Mouse (Mus musculus) testis, postnatal 14 days (tissue): ENCODE results near the gene Hormad2.

Source experiments
- DNase-seq: peaks from one replicate; pipeline ENCODE4 v3.0.0; 2021; ENCODE audit warnings: low spot score

The Hormad2 gene

DNA sequence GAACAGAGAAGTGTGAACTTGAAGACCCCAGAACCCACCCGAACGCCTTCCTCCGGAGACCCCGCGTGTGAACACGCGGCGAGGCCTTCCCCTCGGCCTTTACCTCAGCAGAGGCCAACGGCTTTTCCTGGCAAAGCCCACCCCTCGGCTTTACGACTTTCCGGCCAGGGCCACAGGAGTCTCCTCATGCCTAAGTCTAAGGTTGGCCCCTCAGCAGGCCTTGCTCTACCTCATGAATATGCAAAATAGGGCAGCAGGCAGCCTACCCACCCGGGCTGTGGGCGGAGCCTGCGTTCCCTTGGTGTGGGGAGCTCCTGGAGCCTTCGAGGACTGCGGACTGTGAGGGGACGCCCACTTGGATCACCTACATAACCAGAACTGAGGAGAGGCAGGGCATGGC, at the start of gene Hormad2:
Gene Hormad2, minus strand, starts transcription at position 128 of the 400 bp plus-strand sequence.
- DNase-seq = peak; percentile 91

- no peak for DNase-seq
Measured at GRCm38 (mm10) chr11:4489207-4489606, 48.3 kb upstream of the Hormad2 start.

GRCm38 (mm10) chr11:4488798-4489197, 47.9 kb upstream of the Hormad2 start:
- DNase-seq = no peak

DNA sequence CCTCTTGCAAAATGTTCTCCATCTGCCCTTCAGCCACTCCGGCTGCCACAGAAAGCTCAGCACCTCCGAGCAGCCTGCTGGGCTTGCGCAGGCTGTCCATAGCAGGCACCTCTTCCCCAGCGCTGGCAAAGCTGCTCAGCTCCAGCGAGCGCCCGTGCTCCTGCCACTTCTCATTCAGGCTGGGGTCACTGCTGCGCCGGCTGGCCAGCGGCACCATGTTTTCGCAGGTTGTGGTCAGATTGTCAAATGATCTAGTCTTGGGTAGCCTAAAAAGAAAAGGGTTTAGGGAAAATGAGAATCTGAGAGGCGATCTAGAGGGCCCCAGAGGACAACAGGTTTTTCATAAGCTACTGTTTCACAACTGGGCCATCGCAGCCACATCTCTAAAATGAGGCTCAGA, 47.5 kb upstream of the Hormad2 start:
- DNase-seq = no peak

- no peak for DNase-seq
Measured at GRCm38 (mm10) chr11:4487401-4487965, 46.6 kb upstream of the Hormad2 start.

DNA sequence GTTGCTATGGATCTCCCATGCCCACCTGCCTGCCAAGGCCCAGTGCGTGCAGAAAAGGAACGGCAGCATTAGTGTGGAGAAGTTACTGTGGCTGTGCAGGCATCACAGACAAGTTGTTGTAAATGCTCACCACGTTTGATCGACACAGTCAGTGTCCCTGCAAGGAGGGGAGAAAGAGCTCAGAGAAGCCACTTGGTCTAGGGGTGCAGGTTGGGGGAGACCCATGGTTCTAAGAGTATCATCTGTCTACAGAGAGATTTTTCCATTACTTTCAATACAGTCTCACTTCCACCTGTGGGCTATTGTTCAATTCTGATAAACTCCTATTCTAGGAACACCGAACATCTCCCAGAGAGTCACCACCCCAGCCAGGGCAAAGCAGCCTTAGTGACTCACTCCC, 43.6 kb upstream of the Hormad2 start:
- no peak for DNase-seq

DNA sequence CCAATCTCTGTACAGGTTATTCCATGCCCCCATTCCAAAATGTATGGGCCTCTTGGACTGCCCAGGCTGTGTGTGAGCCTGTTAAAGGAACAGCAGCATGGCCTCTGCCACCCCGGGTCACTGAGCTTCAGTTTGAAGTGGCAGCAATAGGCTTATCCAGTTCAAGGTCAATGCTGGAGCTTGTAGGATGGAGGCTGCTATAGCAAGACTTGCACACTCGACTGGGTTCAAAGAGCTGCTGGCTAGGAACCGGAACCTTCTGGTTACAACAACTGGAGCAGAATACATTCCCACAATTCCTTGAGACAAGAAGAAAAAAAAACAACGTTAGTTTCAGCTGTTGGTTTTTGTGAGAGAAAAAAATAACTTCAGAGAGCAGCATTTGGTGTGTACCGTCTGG, 41.7 kb upstream of the Hormad2 start:
- DNase-seq = no peak

- DNase-seq = no peak
Measured at GRCm38 (mm10) chr11:4476184-4476697, 35.3 kb upstream of the Hormad2 start.

DNA sequence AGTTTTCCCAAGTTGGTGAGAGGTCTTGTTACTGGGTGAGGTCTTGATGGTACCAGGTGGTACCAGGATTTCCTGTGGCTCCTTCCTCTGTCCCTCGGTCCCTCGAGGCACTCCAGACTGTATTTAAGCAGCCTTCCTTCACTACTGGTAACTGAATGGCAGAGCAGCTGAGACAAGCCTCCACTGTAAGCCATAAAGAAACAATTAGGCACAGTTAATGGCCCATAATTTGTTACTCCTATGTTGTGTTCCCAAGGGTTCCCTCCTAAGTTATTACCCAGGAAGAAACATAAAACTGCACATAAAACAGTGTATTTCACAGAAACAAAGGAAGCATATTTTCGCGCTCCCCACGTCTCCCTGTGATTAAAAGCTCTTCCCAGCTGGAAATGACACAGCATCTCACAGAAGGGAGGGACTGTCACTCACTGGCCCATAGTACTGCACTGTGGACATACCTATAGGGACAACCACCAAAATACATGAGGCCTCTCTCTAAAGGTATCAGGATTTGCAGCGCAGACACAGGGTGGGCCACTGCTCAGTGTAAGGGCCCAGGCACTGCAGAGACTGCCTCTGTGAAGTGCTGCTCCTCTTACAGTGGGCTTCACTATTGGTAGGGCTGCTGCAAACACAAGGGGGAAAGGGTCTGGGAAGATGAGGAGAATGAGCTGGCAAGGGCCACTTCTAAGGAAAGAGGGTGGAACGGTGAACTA, 31.7 kb upstream of the Hormad2 start:
- DNase-seq = no peak

GRCm38 (mm10) chr11:4471734-4472133, 30.8 kb upstream of the Hormad2 start:
- DNase-seq = no peak

- no peak for DNase-seq
Measured at GRCm38 (mm10) chr11:4471251-4471650, 30.3 kb upstream of the Hormad2 start.

- no peak for DNase-seq
Measured at GRCm38 (mm10) chr11:4469091-4469490, 28.2 kb upstream of the Hormad2 start.

- no peak for DNase-seq
Measured at GRCm38 (mm10) chr11:4467436-4467835, 26.5 kb upstream of the Hormad2 start.

DNA sequence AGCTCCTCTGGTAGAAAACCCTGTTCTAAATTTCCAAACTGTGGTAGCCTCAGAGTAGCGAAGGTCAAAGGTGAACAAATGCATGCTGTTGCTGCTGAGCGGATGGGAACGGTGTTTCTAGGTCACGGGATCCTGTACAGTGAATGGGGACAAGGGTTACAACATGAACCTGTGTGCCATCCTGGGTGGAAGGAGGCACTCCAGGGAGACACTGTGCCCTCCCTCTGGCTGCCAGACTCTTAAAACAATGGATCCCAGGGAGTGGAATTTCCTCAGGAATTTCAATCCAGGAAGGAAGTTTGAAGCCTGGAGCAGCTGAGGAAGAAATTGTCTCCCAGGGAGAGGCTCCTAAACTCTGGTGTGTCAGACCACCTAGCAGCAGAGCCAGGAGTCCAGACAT, 25.3 kb upstream of the Hormad2 start:
- no peak for DNase-seq

GRCm38 (mm10) chr11:4464616-4465015, 23.7 kb upstream of the Hormad2 start:
- DNase-seq = no peak

DNA sequence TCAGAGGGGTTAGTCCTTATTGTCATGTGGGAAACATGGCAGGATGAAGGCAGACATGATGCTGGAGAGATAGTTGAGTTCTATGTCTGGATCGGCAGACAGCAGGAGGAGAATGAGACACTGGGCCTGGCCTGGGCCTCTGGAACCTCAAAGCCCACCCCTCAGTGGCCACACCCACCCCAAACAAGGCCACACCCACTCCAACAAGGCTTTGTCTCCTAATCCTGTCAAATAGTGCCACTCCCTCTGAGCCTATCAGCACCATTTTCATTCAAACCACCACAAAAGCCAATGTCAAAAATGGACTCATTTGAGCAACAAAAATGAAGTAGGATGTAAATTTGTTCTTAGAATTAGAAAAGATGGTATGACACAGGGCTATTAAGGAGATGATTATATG, 23.3 kb upstream of the Hormad2 start:
- no peak for DNase-seq

- no peak for DNase-seq
Measured at GRCm38 (mm10) chr11:4462868-4463267, 22.0 kb upstream of the Hormad2 start.

DNA sequence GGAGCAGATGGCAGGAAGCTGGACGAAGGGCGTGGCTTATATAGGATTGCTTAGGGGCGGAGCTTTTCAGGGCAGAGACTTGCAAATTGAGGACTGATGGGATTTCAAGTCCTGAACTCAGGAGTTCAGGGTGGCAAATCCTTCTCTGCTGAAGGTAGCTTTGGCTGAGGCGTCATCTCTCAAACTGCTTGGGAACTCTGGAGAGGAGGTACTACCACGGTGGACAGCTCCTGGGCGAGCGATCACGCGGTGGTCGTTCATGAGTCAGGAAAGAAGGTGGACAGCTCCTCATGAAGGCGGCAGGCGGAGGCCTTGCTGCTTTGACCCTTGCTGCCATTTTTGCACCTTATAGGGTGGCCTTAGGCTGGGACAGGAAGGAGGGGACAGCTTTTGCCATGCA, 20.2 kb upstream of the Hormad2 start:
- peak; percentile 41 for DNase-seq

DNA sequence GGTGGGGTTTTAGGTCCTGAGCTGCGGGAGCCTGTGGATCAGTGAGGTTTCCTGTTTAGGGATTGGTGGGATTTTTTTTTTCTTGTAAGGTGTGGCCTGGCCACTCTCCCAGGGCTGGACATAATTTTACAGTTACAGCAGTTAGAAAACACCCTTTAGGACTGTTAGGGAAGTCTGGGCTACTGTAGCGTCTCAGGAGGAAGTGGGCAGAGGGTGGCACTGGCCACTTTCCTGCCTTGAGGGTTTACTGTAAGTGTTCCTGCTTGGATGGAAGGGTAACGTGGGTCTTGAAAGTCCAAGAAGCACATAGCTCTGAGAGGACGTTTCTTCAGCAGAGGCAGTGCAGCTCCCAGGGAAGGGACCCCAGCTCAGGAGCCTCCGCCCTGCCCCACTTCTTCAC, 19.7 kb upstream of the Hormad2 start:
- DNase-seq = no peak

DNA sequence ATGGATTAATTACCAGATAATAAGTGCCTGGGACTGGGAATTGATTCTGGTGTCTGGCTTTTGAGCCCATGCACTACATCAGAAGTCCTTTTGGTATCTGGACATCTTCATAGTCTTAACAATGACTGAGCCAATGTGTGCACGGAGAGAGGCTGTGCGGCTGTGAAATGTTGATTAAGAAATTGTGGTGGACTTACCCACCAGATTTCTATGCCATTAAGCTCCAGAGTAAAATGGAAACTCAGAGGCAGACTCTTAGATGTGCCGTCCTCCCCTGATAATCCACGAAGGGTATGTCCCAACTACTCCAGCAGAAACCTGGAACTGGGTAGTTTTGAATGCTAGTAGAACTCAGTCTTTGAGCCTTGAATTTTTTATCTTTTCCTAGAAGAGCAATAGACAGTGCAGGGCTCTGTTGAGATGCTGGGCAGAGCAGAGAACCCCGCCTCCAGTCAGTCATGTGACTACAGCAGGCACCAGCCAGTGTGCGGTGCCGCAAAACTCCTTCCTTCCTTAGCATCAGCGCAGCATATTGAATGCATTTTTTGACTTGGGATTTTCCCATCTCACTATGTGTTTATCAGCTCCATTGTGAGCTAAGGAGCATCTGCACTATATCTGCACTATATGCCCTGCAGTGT, 14.1 kb upstream of the Hormad2 start:
- no peak for DNase-seq

DNA sequence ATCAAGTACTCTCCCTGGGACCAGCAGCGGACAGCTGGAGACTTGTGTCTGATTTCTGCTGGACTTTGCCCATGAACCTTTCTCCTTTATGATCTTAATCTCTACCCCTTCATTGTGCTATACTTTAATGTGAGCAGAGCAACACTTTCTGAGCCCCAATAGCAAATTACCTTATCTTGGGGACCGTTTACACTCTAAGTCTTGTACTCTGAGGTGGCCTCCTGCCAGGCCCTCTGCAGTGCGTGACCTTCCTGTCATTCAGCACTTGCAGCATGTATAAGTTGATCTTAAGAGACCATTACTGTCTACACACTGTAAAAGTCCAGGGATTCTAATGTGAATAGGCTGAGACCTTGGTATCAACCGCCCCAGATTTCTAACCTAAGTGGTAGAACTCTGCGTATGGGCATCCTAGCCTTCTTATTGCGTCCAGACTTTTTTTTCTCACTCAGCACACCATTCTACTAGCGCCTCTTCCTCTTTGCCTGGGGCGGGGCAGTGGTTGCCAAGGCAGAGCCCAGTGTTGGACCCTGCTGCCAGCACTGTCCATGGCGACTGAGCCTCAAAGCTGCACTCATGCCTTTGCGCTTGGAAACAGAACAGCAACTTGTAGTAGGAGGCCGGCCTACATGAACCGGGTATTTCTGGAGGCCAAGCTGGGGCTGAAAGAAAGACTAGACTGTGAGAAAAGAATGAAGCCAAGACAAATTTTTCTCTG, 11.7 kb upstream of the Hormad2 start:
- DNase-seq = no peak

- DNase-seq = no peak
Measured at GRCm38 (mm10) chr11:4451116-4451515, 10.2 kb upstream of the Hormad2 start.
